Mouse (Mus musculus): ENCODE measurements around the gene Akr1c12. TPM values are rescaled to one million over a fixed set of nuclear protein-coding genes. Genes with fewer than 3 reads are reported as not detected.

The Akr1c12 gene
- polyA plus RNA-seq (2012; fragmentation: generic; extraction: Trizol) = 2.4 TPM
- long read RNA-seq, experiment 1, partial matches to known transcripts = 1 of 3 reads
- long read RNA-seq, experiment 1, other reads (novel, unspliced or antisense) = 1 of 3 reads
- long read RNA-seq, experiment 2 = 0 reads

GRCm38 (mm10) chr13:4279284-4279683, at the start of gene Akr1c12:
Gene Akr1c12, minus strand, starts transcription at chr13:4279433.
- H3K27me3 ChIP-seq (ENCODE audit: control insufficient read depth, insufficient read depth, insufficient read length) = no peaks in the 10 kb centered on the region
- TF ChIP-seq MAX (IDR thresholded peaks at IDR 0.05) = no peak
- TF ChIP-seq MYOD1 (IDR thresholded peaks at IDR 0.05; ENCODE audit: control insufficient read depth, insufficient read length, low read depth) = no peak
- no peak for TF ChIP-seq MYOG (IDR thresholded peaks at IDR 0.05; ENCODE audit: control insufficient read depth, extremely low read depth, insufficient read length)
- no peak for TF ChIP-seq CTCF (IDR thresholded peaks at IDR 0.05; ENCODE audit: control insufficient read depth, insufficient read depth, insufficient read length)
- TF ChIP-seq FOSL1 (IDR thresholded peaks at IDR 0.05; ENCODE audit: insufficient read depth, low read length, poor library complexity, severe bottlenecking) = no peak
- TF ChIP-seq USF1 (IDR thresholded peaks at IDR 0.05; ENCODE audit: low read depth) = no peak
- TF ChIP-seq CEBPB (IDR thresholded peaks at IDR 0.05; ENCODE audit: low read depth) = no peak
- H3K36me3 ChIP-seq (ENCODE audit: control insufficient read depth, insufficient read depth) = no peaks in the 10 kb centered on the region
- no peak within 1 kb of the TSS for H3K4me3 ChIP-seq (ENCODE audit: insufficient read depth, poor library complexity, severe bottlenecking)
- H3K79me3 ChIP-seq (ENCODE audit: low read depth) = no peaks in the 10 kb centered on the region
- H3K79me2 ChIP-seq (ENCODE audit: control insufficient read depth, insufficient read depth) = no peaks in the 10 kb centered on the region
- H3ac ChIP-seq (ENCODE audit: control insufficient read depth, insufficient read length, low read depth) = no peak within 1 kb of the TSS

- no peaks in the 10 kb centered on the region for H3K36me3 ChIP-seq (ENCODE audit: control insufficient read depth, insufficient read depth)
- no peaks in the 10 kb centered on the region for H3K27me3 ChIP-seq (ENCODE audit: control insufficient read depth, insufficient read depth, insufficient read length)
- no peak overlapping the region for H3K4me3 ChIP-seq (ENCODE audit: insufficient read depth, poor library complexity, severe bottlenecking)
- TF ChIP-seq MYOG (IDR thresholded peaks at IDR 0.05; ENCODE audit: control insufficient read depth, extremely low read depth, insufficient read length) (no peak), FOSL1 (IDR thresholded peaks at IDR 0.05; ENCODE audit: insufficient read depth, low read length, poor library complexity, severe bottlenecking) (no peak), MAX (IDR thresholded peaks at IDR 0.05) (no peak), CEBPB (IDR thresholded peaks at IDR 0.05; ENCODE audit: low read depth) (no peak), CTCF (IDR thresholded peaks at IDR 0.05; ENCODE audit: control insufficient read depth, insufficient read depth, insufficient read length) (no peak), USF1 (IDR thresholded peaks at IDR 0.05; ENCODE audit: low read depth) (no peak), MYOD1 (IDR thresholded peaks at IDR 0.05; ENCODE audit: control insufficient read depth, insufficient read length, low read depth) (no peak)
- H3K79me3 ChIP-seq (ENCODE audit: low read depth) = no peaks in the 10 kb centered on the region
- H3K79me2 ChIP-seq (ENCODE audit: control insufficient read depth, insufficient read depth) = no peaks in the 10 kb centered on the region
- no peak overlapping the region for H3ac ChIP-seq (ENCODE audit: control insufficient read depth, insufficient read length, low read depth)
Measured at GRCm38 (mm10) chr13:4318773-4319172, 39.5 kb upstream of the Akr1c12 start.

GRCm38 (mm10) chr13:4313907-4314306, 34.7 kb upstream of the Akr1c12 start:
- H3K36me3 ChIP-seq (ENCODE audit: control insufficient read depth, insufficient read depth) = no peaks in the 10 kb centered on the region
- H3K27me3 ChIP-seq (ENCODE audit: control insufficient read depth, insufficient read depth, insufficient read length) = no peaks in the 10 kb centered on the region
- no peaks in the 10 kb centered on the region for H3K79me3 ChIP-seq (ENCODE audit: low read depth)
- no peak for TF ChIP-seq CTCF (IDR thresholded peaks at IDR 0.05; ENCODE audit: control insufficient read depth, insufficient read depth, insufficient read length)
- no peak for TF ChIP-seq USF1 (IDR thresholded peaks at IDR 0.05; ENCODE audit: low read depth)
- TF ChIP-seq FOSL1 (IDR thresholded peaks at IDR 0.05; ENCODE audit: insufficient read depth, low read length, poor library complexity, severe bottlenecking) = no peak
- TF ChIP-seq MAX (IDR thresholded peaks at IDR 0.05) = no peak
- TF ChIP-seq MYOG (IDR thresholded peaks at IDR 0.05; ENCODE audit: control insufficient read depth, extremely low read depth, insufficient read length) = no peak
- TF ChIP-seq CEBPB (IDR thresholded peaks at IDR 0.05; ENCODE audit: low read depth) = no peak
- no peak overlapping the region for H3K4me3 ChIP-seq (ENCODE audit: insufficient read depth, poor library complexity, severe bottlenecking)
- H3ac ChIP-seq (ENCODE audit: control insufficient read depth, insufficient read length, low read depth) = no peak overlapping the region
- H3K79me2 ChIP-seq (ENCODE audit: control insufficient read depth, insufficient read depth) = no peaks in the 10 kb centered on the region

GRCm38 (mm10) chr13:4304861-4305565, 25.8 kb upstream of the Akr1c12 start:
- no peaks in the 10 kb centered on the region for H3K36me3 ChIP-seq (ENCODE audit: control insufficient read depth, insufficient read depth)
- no peak overlapping the region for H3K4me3 ChIP-seq (ENCODE audit: insufficient read depth, poor library complexity, severe bottlenecking)
- H3K79me2 ChIP-seq (ENCODE audit: control insufficient read depth, insufficient read depth) = no peaks in the 10 kb centered on the region
- H3ac ChIP-seq (ENCODE audit: control insufficient read depth, insufficient read length, low read depth) = no peak overlapping the region
- TF ChIP-seq MYOD1 (IDR thresholded peaks at IDR 0.05; ENCODE audit: control insufficient read depth, insufficient read length, low read depth) (no peak), FOSL1 (IDR thresholded peaks at IDR 0.05; ENCODE audit: insufficient read depth, low read length, poor library complexity, severe bottlenecking) (no peak), MYOG (IDR thresholded peaks at IDR 0.05; ENCODE audit: control insufficient read depth, extremely low read depth, insufficient read length) (no peak), MAX (IDR thresholded peaks at IDR 0.05) (no peak), CTCF (IDR thresholded peaks at IDR 0.05; ENCODE audit: control insufficient read depth, insufficient read depth, insufficient read length) (no peak), CEBPB (IDR thresholded peaks at IDR 0.05; ENCODE audit: low read depth) (no peak), USF1 (IDR thresholded peaks at IDR 0.05; ENCODE audit: low read depth) (no peak)
- no peaks in the 10 kb centered on the region for H3K27me3 ChIP-seq (ENCODE audit: control insufficient read depth, insufficient read depth, insufficient read length)
- H3K79me3 ChIP-seq (ENCODE audit: low read depth) = no peaks in the 10 kb centered on the region

- H3K79me3 ChIP-seq (ENCODE audit: low read depth) = no peaks in the 10 kb centered on the region
- H3ac ChIP-seq (ENCODE audit: control insufficient read depth, insufficient read length, low read depth) = no peak overlapping the region
- TF ChIP-seq USF1 (IDR thresholded peaks at IDR 0.05; ENCODE audit: low read depth) = no peak
- TF ChIP-seq MAX (IDR thresholded peaks at IDR 0.05) = no peak
- TF ChIP-seq FOSL1 (IDR thresholded peaks at IDR 0.05; ENCODE audit: insufficient read depth, low read length, poor library complexity, severe bottlenecking) = no peak
- H3K27me3 ChIP-seq (ENCODE audit: control insufficient read depth, insufficient read depth, insufficient read length) = no peaks in the 10 kb centered on the region
- H3K36me3 ChIP-seq (ENCODE audit: control insufficient read depth, insufficient read depth) = no peaks in the 10 kb centered on the region
- no peaks in the 10 kb centered on the region for H3K79me2 ChIP-seq (ENCODE audit: control insufficient read depth, insufficient read depth)
- H3K4me3 ChIP-seq (ENCODE audit: insufficient read depth, poor library complexity, severe bottlenecking) = no peak overlapping the region
Measured at GRCm38 (mm10) chr13:4296991-4297390, 17.8 kb upstream of the Akr1c12 start.

Data from C2C12 (cell line).